Mouse (Mus musculus): ENCODE results near the gene Nutf2. TPM values are rescaled to one million over a fixed set of nuclear protein-coding genes. Genes with fewer than 3 reads are reported as not detected.
"Not testable (repeated sequence)": the region's sequence is repeated elsewhere in the genome, so short reads cannot be mapped to it uniquely, and the experiment has no call there.

Nutf2 gene
- total RNA-seq (2021), result 10 to 100 TPM; 27.2 to 34.3 TPM
- long read RNA-seq, experiment 1, transcript Nutf2-201 (5 exons, 948 nt), result major isoform, 167 of 177 reads
- long read RNA-seq, experiment 1, partial matches to known transcripts, result 2 of 177 reads
- long read RNA-seq, experiment 1, other reads (novel, unspliced or antisense), result 6 of 177 reads
- long read RNA-seq, experiment 2, transcript Nutf2-201 (5 exons, 948 nt), result major isoform, 122 of 129 reads
- long read RNA-seq, experiment 2, partial matches to known transcripts, result 3 of 129 reads
- long read RNA-seq, experiment 2, other reads (novel, unspliced or antisense), result 2 of 129 reads

DNA sequence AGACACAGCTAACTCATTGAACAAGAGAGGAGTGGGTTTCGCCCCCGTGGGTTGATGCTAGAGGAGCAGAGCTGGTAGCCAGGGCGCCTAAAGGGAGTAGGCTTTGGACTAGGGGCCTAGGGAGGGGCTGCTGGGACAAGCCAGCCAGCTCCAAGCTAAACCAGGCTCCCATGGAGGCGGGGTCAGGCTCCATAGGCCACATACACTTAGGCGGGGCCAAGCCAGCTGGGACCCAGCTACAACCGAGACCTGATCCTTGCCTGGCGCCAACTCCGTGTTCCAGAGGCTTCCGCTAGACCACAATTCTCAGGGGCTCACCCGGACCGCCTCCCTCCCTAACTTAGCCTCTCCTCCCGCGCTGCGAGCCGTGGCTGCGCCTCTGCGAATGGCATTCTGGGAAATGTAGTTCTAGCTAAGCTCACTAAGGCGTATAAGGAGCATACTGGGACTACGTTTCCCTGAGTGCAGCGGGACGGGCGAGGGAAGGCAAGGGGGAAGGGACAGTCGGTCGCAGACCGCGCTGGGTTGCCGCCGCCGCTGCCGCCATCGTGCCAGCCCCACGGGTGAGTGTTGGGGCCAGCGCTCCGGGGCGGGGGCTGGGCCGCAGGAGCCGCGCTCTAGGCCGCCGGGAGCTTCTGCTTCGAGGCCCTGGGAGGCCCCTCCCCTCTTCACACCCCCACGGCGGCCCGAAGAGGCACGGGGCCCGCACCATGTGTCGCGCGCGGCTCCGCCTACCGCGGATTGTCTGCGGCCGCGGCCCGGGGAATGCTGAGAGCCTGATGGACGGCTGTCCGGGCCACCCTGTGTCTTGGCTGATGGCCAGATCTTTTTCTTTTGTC, at the start of gene Nutf2:
Nutf2 (plus strand) TSS at position 438 of the 839 bp plus-strand sequence.
- intact Hi-C loops (cut with DNase I), result no loop called here
- DNase-seq, result peak; percentile 93 to 94

DNA sequence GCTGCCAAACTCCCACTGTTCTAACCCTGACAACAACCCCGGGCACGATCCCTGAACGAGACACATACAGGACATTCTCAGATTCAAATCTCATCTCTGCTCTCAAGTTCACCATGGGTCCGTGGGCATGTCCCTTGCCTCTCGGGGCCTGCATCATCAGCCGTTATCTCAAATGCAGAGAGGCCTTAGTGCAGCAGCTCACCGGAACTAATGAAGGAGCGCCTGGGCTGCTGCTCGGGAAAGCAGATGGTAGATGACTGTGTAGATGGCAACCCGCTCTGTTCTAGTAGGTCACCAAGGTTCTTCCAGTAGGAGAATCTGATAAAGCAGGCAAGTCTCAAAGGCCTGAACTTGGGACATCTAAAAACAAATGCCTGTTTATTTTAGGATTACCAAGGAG, 49.3 kb upstream of the Nutf2 start:
- intact Hi-C loops (cut with DNase I), result no loop called here

DNA sequence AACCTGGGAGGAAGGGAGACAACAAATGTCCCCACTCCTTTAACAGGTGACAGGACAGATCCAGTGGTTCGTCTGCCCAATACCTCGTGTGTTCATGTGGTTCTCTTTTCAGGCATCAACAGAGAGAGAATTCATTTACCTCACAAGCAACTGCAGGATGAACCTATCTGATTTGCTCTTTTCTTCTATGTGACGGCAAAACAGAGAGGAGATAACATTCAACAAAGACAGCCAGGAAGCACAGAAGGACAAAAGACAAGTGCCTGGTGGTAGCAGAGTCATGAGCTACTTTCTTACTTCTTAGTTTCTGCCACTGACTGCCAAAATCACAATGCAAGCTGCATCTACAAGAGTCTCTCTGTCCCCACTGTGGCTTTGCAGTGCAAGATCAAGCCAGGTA, 48.8 kb upstream of the Nutf2 start:
- intact Hi-C loops (cut with DNase I), result no loop called here
- no peak for DNase-seq

More for the DNA sequence above, 49.3 kb upstream of the Nutf2 start:
- DNase-seq, result no peak

GRCm38 (mm10) chr8:105812511-105812910, 47.9 kb upstream of the Nutf2 start:
- intact Hi-C loops (cut with DNase I), result no loop called here
- no peak for DNase-seq

DNA sequence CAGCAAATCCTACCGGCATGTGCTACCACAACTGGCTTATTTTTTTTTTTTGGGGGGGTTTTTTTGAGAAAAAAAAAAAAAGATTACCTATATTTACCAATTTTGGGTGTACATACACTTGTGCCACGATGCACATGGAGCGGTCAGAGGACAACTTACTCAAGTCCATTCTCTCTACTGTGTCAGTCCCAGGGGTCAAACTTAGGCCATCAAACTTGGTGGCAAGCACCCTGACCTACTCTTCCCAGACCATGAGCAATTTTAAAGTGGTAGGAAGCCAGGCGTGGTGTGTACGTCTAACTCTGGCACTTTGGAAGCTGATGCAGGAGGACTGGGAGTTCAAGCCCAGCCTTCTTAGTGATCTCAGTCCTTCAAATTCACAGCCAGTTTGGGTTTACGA, 47.1 kb upstream of the Nutf2 start:
- no peak for DNase-seq
- intact Hi-C loops (cut with DNase I), result no loop called here

DNA sequence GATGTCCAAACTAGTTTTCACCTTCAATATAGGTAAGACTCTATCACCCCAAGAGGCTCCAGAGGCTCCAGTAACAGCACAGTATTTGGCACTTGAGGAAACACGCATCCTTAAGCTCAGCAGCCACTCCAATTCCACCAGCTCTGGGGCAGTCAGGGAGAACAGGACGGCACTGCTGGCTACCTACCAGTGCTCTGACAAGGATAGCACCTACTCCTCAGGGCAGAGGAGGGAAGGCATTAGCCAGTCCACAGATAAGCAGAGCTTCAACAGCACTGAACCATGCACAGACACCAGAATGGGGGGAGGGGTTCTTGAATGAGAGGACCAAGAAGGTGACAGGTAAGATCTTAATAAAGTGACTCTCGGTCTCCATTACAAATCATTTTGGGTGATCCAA, 40.7 kb upstream of the Nutf2 start:
- intact Hi-C loops (cut with DNase I), result no loop called here
- DNase-seq, result no peak

- intact Hi-C loops (cut with DNase I), result no loop called here
- DNase-seq, result no peak
These were observed 39.5 kb upstream of the Nutf2 start for GRCm38 (mm10) chr8:105820925-105821324.

GRCm38 (mm10) chr8:105825506-105825905, 34.9 kb upstream of the Nutf2 start:
- no peak for DNase-seq
- intact Hi-C loops (cut with DNase I), result no loop called here

DNA sequence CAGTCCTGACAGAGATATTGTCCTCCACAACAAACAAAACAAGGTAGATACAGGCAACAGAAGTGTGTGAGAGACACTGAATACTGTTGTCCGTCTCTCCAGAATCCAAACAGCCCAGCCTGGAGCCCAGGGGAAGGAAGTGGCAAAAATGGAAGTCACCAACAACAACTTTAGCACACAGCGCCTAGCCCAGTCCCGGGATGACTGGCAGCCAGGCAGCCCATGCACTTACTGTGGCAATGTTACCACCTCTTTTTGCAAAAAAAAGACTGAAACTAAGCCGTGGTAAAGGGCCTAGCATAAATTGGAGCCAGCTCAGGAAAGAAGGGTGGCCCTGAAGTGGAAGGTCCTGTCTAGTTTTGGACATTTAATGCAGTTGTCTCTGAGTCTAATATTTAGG, 34.0 kb upstream of the Nutf2 start:
- intact Hi-C loops (cut with DNase I), result loop anchor here (2.0 kb wide), 1 partner anchor 112 kb away; no protein-coding TSS in a partner anchor
- no peak for DNase-seq

DNA sequence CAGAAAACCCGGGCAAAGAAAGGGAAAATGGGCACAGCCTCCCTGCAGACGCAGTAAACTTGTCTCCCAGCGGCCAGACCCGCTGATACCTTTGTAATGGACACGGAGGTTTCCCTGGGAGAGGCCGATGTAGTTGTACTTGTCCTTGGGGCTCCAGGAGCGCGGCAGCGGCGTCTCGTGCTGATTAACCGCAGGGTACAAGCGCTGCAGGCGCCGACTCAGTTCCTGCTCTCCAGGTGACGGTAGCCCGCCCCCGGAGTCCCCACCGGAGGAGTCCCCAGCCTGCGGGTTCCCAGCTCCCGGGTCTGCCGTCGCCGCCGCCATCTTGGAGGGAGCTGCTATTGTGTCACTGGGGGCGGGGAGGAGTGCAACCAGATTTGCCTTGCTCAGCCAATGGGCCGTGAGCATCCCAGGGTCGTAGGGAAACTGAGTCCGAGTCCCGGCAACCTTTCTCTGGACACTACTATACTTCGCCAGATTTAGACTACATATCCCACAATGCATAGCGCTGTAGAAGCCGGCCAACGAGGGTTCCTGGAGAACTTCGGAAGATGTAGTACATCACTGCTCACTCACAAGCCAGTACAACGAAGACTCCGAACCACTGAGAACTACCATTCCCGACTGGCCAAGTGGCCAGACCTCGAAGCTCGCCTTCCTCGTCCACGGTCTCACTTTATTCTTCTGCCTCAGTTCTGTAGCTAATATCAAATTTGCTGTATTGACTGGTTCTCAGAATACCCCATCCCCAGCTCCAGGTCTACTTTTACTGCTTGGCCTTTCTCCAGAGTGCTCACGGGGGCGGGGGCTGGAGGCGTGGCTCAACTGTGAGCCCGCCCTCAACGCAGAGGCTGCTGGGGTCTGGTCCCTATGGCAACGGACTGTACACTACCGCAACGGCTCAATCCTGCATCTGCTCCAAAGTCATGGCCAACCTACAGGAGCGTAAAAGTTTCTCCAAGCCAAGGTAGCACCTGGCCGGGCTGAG, 33.2 kb upstream of the Nutf2 start, which contains the start of the genes Ranbp10 and Tsnaxip1:
Ranbp10 (minus strand) TSS at position 490 of the 988 bp plus-strand sequence.
Tsnaxip1 (plus strand) TSS at position 871 of the 988 bp plus-strand sequence.
- intact Hi-C loops (cut with DNase I), result loop anchor here (2.0 kb wide), 1 partner anchor 112 kb away; no protein-coding TSS in a partner anchor
- DNase-seq, result peak; percentile 91 to 93

- DNase-seq, result not testable (repeated sequence)
- intact Hi-C loops (cut with DNase I), result loop anchor here (2.0 kb wide), 1 partner anchor 189 kb away; no protein-coding TSS in a partner anchor
These were observed 26.6 kb upstream of the Nutf2 start for GRCm38 (mm10) chr8:105833740-105834139.

DNA sequence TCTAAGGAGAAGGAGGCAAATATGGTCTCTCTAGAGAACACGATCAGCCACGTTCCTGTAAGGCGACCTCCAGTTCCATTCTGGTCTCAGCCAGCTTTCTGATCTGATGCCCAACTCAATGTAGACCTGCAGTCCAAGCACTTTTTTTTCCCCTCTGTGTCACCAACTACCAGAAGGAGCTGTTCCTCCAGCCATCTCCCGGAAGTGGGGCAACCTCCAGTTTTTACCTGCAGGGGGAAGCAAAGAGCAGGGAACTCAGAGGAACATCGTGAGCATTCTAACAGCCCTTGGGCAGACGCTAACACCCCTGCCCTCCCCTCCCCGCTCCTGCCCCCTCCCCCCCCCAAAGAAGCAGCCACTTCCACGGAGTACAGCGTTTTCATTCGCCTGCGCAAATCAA, 25.1 kb upstream of the Nutf2 start:
- peak; percentile 76 to 86 for DNase-seq
- intact Hi-C loops (cut with DNase I), result loop anchor here (2.0 kb wide), 1 partner anchor 187 kb away; no protein-coding TSS in a partner anchor

- intact Hi-C loops (cut with DNase I), result loop anchor here (2.0 kb wide), 1 partner anchor 94 kb away; no protein-coding TSS in a partner anchor
These were observed 23.4 kb upstream of the Nutf2 start for GRCm38 (mm10) chr8:105836991-105837390.

GRCm38 (mm10) chr8:105839209-105839608, 21.2 kb upstream of the Nutf2 start:
- no peak for DNase-seq
- intact Hi-C loops (cut with DNase I), result no loop called here

More at GRCm38 (mm10) chr8:105836991-105837390, 23.4 kb upstream of the Nutf2 start:
- DNase-seq, result no peak

- intact Hi-C loops (cut with DNase I), result no loop called here
- DNase-seq, result no peak
These were observed 13.7 kb upstream of the Nutf2 start for GRCm38 (mm10) chr8:105846678-105847077.

- no peak for DNase-seq
- intact Hi-C loops (cut with DNase I), result no loop called here
These were observed 10.4 kb upstream of the Nutf2 start for GRCm38 (mm10) chr8:105850014-105850413.

- no peak for DNase-seq
- intact Hi-C loops (cut with DNase I), result no loop called here
These were observed 9.8 kb upstream of the Nutf2 start for GRCm38 (mm10) chr8:105850611-105851010.

DNA sequence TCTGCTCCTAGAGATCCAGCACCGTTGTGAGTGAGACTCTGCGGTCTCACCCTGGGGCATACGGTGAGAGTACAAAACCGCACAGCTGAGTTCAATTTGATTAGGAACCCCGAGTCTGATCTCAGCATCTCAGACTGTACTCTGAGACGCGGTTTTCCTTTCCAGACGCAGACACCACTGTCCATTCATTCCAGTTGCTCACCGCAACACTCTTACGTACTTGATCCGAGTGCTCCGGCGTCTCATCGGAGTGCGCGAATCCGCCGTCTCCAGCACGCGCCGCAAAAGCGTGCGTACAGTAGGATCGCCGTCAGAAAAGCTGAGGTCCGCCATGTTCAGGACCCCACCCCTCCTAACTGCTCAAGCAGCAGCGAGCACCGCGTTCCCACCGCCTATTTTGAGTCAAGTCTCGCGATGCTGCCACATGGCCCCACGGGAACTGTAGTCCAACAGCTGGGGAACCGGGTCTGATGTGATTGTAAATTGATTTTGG, 8.7 kb upstream of the Nutf2 start:
- peak; percentile 89 to 93 for DNase-seq
- intact Hi-C loops (cut with DNase I), result no loop called here

- no peak for DNase-seq
- intact Hi-C loops (cut with DNase I), result no loop called here
These were observed 8.1 kb upstream of the Nutf2 start for GRCm38 (mm10) chr8:105852146-105852729.
